Mouse (Mus musculus): ENCODE data around the gene Wdr1.

- no peak for TF ChIP-seq CTCF (IDR thresholded peaks at IDR 0.05; ENCODE audit: low read depth)
- no peak for TF ChIP-seq EP300 (IDR thresholded peaks at IDR 0.05; ENCODE audit: low read depth)
Measured at GRCm38 (mm10) chr5:38488026-38488425, 75.0 kb downstream of the Wdr1 start.
